Mouse (Mus musculus) fat pad, adult 2 months (tissue): ENCODE measurements around the gene Erf.
"Not testable (repeated sequence)": the region's sequence is repeated elsewhere in the genome, so short reads cannot be mapped to it uniquely, and the experiment has no call there.

Experiments
- DNase-seq: peaks from one replicate; pipeline ENCODE4 v3.0.0-alpha.2; 2011; ENCODE audit warnings: low read depth, low spot score; ENCODE audit errors: extremely low read depth

Erf gene

GRCm38 (mm10) chr7:25267751-25268463 is 17.3 kb upstream of the Erf start:
- DNase-seq: peak; percentile 100

GRCm38 (mm10) chr7:25267301-25267750 is 16.8 kb upstream of the Erf start, which contains the start of gene Cic:
Gene Cic (plus strand): TSS chr7:25267704.
- peak; percentile 90 for DNase-seq

DNA sequence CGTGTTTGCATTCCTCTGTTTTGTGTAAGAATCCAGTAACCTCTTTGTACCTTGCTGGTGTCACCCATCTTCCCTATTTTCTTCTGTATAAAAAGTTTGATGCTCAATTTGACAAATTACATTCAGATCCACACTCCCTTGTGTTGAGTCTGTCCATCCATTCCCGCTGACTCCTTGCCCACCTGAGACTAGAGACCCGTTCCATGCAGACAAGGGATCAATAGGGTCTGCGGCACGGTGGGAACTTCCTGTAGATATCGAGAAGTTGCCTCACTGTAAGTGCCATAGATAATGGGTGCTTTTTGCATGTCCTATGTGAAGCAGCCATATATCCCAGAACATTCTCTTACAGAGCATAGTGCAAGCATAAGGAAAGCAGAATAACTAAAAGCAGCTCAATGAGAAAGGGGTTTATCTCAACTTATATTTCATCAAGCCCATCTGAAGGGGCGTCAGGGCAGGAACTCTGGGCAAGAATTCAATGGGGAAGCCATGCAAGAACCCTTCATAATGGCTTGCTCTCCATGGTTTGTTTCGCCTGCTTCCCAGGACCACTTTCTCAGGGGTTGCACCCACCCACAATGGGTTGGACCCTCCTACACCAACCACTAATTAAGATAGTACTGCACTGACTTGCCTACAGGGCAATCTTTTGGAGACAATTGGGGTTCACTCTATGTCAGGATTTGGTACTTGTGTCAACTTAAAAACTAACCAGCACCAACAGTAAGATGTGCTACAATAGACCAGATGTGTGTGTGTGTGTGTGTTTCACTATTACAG is 15.8 kb upstream of the Erf start:
- DNase-seq: no peak

DNA sequence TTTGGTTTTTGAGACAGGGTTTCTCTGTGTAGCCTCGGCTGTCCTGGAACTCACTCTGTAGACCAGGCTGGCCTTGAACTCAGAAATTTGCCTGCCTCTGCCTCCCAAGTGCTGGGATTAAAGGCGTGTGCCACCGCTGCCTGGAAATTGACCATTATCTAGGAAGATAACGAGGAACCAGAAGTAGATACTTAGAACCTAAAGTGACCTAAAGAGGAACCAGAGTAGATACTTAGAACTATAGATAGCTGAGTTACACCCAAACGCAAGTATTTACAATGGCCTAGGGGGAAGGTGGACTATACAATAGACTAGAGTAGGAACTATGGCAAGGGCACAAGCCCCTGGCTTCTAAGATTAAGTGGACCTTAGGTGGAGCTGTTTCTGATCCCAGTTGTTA is 15.2 kb upstream of the Erf start:
- DNase-seq: not testable (repeated sequence)

DNA sequence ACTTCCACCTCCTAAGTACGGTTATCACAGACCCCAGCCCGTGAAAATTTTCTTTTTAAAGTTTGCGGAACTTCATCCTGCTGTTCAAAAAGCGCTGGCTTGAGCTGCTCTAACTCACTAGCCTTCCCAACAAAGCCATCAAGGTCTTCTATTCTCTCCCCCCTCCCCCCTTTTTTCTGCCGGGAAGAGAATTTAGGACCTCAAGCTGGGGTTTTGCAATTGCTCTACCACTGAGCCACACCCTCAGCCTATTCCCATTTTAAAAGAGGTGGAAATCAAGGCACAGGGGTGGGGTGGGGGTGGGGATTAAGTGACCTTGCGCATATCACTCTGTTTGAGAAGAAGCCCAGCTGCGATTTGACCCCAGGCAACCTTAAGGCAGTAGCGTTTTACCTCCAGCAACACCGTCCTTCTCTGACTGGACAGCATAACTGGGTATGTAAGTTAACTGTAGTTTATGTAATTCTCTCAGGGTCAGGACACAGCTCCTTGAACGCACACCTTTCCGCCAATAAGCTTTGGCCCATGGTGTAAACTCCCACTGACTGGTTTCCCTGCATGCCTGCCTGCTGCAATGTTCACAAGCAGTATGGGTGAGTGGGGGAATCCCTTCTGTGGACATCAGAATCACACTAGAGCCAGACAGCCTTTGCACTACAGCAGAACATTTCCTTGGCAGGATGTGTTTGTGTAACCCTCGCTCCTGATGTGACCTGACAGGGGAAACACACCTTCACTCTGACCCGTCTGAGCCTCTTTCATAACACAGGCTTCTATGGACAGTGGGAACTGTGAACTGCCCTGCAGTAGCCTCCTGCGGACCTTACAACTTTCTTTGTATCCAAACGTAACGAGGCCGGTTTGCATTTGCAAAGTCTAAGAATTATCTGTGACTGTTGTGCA is 13.7 kb upstream of the Erf start:
- no peak for DNase-seq

GRCm38 (mm10) chr7:25261896-25262295 is 11.3 kb upstream of the Erf start:
- DNase-seq: no peak

GRCm38 (mm10) chr7:25251822-25252221 is 1.3 kb upstream of the Erf start:
- no peak for DNase-seq

DNA sequence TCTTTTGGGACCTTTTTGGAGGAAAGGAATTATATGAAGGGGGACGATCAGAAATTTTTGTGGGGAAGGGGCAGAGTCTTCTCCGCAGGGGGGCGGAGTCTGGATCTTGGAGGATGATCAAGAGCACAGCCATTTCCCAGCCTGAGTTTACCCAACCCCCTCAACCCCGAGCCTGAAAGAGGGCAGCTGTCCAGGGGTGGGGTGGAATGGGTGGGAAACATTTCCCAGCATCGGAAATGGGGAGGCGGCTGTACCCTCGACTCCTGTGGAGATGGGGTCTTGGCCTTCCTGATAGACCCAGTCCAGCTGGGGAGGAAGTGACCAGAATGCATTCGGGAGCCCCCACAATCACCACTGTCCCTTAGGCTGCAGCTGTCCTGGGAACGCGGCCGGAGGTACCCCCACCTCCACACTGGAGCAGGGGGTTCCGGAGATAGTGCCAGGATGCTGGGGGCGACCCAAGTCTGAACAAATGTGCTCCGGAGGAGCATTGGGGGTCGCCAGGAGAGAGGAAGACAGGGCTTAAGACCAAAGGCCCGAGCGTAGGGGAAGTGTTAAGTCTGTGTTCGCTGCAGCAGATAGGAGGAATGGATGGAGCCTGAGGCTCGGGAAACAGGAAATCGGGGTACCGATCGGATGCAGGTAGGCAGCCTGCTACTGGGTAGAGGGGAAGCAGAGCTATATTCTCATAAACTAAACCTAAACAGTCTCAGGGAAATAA is 670 bp upstream of the Erf start:
- DNase-seq: no peak

- DNase-seq: no peak
Observed at GRCm38 (mm10) chr7:25249314-25250140, 1.0 kb downstream of the Erf start.

GRCm38 (mm10) chr7:25248846-25249313 is 1.7 kb downstream of the Erf start:
- no peak for DNase-seq

- no peak for DNase-seq
Observed at GRCm38 (mm10) chr7:25248018-25248647, 2.4 kb downstream of the Erf start.

GRCm38 (mm10) chr7:25247498-25247897 is 3.1 kb downstream of the Erf start:
- no peak for DNase-seq

GRCm38 (mm10) chr7:25246759-25247137 is 3.8 kb downstream of the Erf start:
- DNase-seq: no peak

DNA sequence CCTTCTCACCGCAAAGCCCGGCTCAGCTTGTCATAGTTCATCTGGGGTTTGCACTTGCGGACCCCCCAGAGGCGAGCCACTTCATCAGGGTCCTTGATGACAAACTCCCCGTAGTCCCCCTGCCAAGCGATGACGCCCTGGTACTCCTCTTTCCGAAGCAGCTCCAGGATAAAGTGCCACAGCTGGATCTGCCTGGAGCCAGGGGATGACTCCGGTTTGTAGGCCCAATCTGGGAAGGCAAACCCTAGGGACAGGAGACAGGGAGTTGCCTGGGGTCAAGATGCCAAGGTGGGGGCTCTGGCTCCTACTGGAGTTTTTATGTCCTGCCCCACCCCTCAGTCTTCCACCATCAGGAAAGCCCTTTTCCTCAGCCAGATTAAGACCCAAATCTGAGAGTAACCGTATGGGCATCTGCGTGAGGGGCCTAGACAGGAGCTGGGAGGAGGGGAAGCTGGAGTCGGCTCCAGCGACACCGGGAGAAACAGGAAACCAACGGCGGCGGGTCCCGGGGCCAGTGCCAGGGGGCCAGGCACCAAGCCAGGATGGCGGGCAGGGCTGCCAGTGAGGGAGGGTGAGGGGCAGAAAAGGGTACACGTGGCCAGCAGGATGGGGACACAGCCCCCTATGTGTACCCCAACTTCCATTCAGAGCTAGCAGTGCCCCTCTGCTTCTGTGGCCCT is 4.3 kb downstream of the Erf start:
- no peak for DNase-seq

GRCm38 (mm10) chr7:25244562-25245369 is 5.8 kb downstream of the Erf start:
- no peak for DNase-seq

GRCm38 (mm10) chr7:25243361-25243760 is 7.2 kb downstream of the Erf start:
- DNase-seq: no peak

- no peak for DNase-seq
Observed at GRCm38 (mm10) chr7:25241062-25241461, 9.5 kb downstream of the Erf start.

DNA sequence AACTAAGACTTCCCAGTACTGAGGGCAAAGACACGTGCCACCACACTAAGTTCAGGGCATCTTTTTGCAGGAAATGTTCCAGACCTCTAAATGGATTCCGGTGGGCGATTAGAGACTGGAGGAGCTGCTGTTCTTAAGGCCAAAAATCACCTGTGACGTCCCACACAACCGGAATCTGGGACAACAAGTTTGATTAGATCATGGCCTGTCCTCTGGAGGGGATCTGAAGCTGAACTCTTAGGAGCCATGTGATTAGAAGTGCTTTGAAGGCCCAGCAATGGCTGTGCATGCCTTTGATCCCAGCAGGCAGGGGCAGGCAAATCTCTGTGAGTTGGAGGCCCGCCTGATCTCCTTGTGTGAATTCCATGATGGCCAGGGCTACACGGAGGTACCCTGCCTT is 9.9 kb downstream of the Erf start:
- DNase-seq: no peak
